Mouse (Mus musculus) midbrain, embryonic 16.5 days (tissue): ENCODE measurements around the gene Asap2. TPM values are rescaled to one million over a fixed set of nuclear protein-coding genes. Genes with fewer than 3 reads are reported as not detected.
"Not testable (repeated sequence)": the region's sequence is repeated elsewhere in the genome, so short reads cannot be mapped to it uniquely, and the experiment has no call there.

Experiments used
- ATAC-seq: fragments of 200-750 bp; cut with Nextera tagmentation; 2 replicates; pipeline ENCODE4 v1.8.0; 2017; ENCODE audit warnings: moderate TSS enrichment
- H3K27ac ChIP-seq: fragments of 300-500 bp; sonication (generic); 2 replicates; pipeline ENCODE4 v1.5.1; 2014; ENCODE audit warnings: mild to moderate bottlenecking, low read length, mixed read lengths
- H3K27me3 ChIP-seq: fragments of 300-500 bp; sonication (generic); 2 replicates; pipeline ENCODE4 v1.6.1; 2014; ENCODE audit warnings: low read depth, low read length, mixed read lengths; ENCODE audit not compliant: control insufficient read depth, insufficient read depth
- H3K36me3 ChIP-seq: fragments of 300-500 bp; sonication (generic); 2 replicates; pipeline ENCODE4 v1.6.1; 2014; ENCODE audit warnings: mild to moderate bottlenecking, low read length, moderate library complexity, mixed read lengths; ENCODE audit not compliant: control insufficient read depth, insufficient read depth
- H3K4me1 ChIP-seq: fragments of 300-500 bp; sonication (generic); 2 replicates; pipeline ENCODE4 v1.6.1; 2014; ENCODE audit warnings: mild to moderate bottlenecking, low read length, mixed read lengths; ENCODE audit not compliant: control insufficient read depth, insufficient read depth
- H3K4me2 ChIP-seq: fragments of 300-500 bp; sonication (generic); 2 replicates; pipeline ENCODE4 v1.6.1; 2014; ENCODE audit warnings: mild to moderate bottlenecking, low read length, mixed read lengths
- H3K4me3 ChIP-seq: fragments of 300-500 bp; sonication (generic); 2 replicates; pipeline ENCODE4 v1.5.1; 2014; ENCODE audit warnings: low read depth, mild to moderate bottlenecking, low read length, moderate library complexity, mixed read lengths
- H3K9ac ChIP-seq: fragments of 300-500 bp; sonication (generic); 2 replicates; pipeline ENCODE4 v1.6.1; 2014; ENCODE audit warnings: low read depth, low read length, mixed read lengths
- H3K9me3 ChIP-seq: fragments of 300-500 bp; sonication (generic); replicated peaks from 2 replicates; pipeline ENCODE4 v1.6.1; 2014; ENCODE audit warnings: mild to moderate bottlenecking, low read length, mixed read lengths; ENCODE audit not compliant: control insufficient read depth, poor library complexity, severe bottlenecking
- WGBS: fragments of 180-500 bp; shearing (Covaris S2); extraction: QIAGEN DNeasy Blood & Tissue Kit; methylation state at CpG from one replicate; pipeline ENCODE4 v1.1.7; 2014; 5-methylcytosine and 5-hydroxymethylcytosine counted together
- polyA plus RNA-seq: library from polyadenylated mRNA; unstranded; fragments of >200 nt; fragmentation: Nextera tagmentation; extraction: Ambion mirVana; gene quantifications from 2 replicates; pipeline ENCODE4 v1.2.1, GENCODE M21; 2015

The Asap2 gene
- polyA plus RNA-seq, 1 experiment from 2014 or later: 10.2 TPM

- Histone ChIP-seq H3K27ac (peak overlapping the region; percentile 86), H3K9ac (peak overlapping the region; percentile 79), H3K4me2 (peak overlapping the region; percentile 68), H3K4me3 (peak overlapping the region; percentile 55)
- not testable (repeated sequence) for H3K4me1 ChIP-seq, H3K9me3 ChIP-seq, H3K36me3 ChIP-seq, H3K27me3 ChIP-seq
- 4% methylated on average over 8 of the region's 8 CpGs for WGBS
- peak; percentile 83 for ATAC-seq
Observed at GRCm38 (mm10) chr12:21111116-21111475, 120.8 kb downstream of the Asap2 start.

GRCm38 (mm10) chr12:21111476-21112452 lies 121.5 kb downstream of the Asap2 start:
- peak overlapping the region; percentile 86 for H3K27ac ChIP-seq

DNA sequence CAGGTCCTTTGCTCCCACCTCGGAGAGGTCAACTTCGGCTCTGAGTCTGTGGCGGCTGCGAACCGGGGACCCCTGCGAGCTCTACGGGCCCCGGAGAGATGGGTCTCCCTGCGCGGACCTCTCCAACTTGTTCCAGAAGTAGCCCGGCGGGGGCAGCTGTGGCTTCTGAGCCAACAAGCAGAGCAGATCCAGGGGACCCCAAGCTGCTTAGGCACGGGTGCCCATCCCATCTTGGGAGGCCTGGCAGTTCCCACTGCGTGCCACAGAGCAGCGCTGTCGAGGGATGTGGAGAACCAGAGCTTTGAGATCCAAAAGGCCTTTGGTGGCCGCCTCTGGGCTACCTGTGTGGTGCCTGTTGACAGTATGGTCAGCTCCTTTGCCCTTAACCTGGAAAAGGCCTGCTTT lies 122.2 kb downstream of the Asap2 start:
- Histone ChIP-seq H3K36me3 (no peaks in the 10 kb centered on the region), H3K9ac (peak overlapping the region; percentile 79), H3K4me3 (peak overlapping the region; percentile 55), H3K4me1 (peaks cover 5% of the 10 kb centered on the region; the same call in 1 of the 2 replicates), H3K9me3 (no peaks in the 10 kb centered on the region), H3K27ac (peak overlapping the region; percentile 86), H3K4me2 (peak overlapping the region; percentile 68), H3K27me3 (no peaks in the 10 kb centered on the region)
- under 1% methylated on average over 17 of the region's 17 CpGs for WGBS
- peak; percentile 59 for ATAC-seq

More at GRCm38 (mm10) chr12:21111476-21112452, 121.5 kb downstream of the Asap2 start:
- Histone ChIP-seq H3K4me1 (peaks cover 5% of the 10 kb centered on the region; the same call in 1 of the 2 replicates), H3K27me3 (no peaks in the 10 kb centered on the region), H3K9ac (peak overlapping the region; percentile 79), H3K4me3 (peak overlapping the region; percentile 55), H3K4me2 (peak overlapping the region; percentile 68), H3K9me3 (no peaks in the 10 kb centered on the region), H3K36me3 (no peaks in the 10 kb centered on the region)
- WGBS: under 1% methylated on average over 79 of the region's 118 CpGs
- peak; percentile 99 for ATAC-seq

GRCm38 (mm10) chr12:21119446-21119845 lies 129.2 kb downstream of the Asap2 start:
- H3K4me1 ChIP-seq: peaks cover 4% of the 10 kb centered on the region; the same call in 1 of the 2 replicates
- no peaks in the 10 kb centered on the region for H3K27me3 ChIP-seq
- no peak overlapping the region for H3K9ac ChIP-seq
- H3K9me3 ChIP-seq: no peaks in the 10 kb centered on the region
- no peak; the same call in 1 of the 2 replicates for ATAC-seq
- H3K36me3 ChIP-seq: no peaks in the 10 kb centered on the region
- WGBS: 80% methylated on average over 3 of the region's 3 CpGs
- H3K4me3 ChIP-seq: no peak overlapping the region
- H3K4me2 ChIP-seq: no peak overlapping the region
- no peak overlapping the region for H3K27ac ChIP-seq

DNA sequence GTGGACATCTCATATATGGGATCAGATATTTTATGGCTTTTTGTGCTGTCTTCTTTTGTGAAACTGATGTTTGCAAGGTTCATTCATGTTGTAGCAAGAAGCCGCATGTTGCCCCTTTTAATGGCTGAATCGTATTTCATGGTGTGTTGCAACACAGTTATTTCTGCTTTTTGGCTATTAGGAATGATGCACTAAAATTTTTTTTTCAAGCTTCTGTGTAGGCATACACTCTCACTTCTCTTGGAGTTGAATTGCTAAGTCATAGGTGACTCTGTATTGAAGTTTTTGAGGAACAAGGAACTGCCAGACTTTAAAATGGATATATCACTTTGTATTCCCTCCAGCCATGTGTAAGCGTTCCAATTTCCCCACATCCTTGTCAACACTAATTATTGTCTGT lies 132.6 kb downstream of the Asap2 start:
- Histone ChIP-seq H3K4me3 (no peak overlapping the region), H3K4me2 (no peak overlapping the region), H3K27me3 (no peaks in the 10 kb centered on the region), H3K9ac (no peak overlapping the region), H3K27ac (no peak overlapping the region), H3K4me1 (peaks cover 16% of the 10 kb centered on the region), H3K36me3 (no peaks in the 10 kb centered on the region), H3K9me3 (no peaks in the 10 kb centered on the region)
- WGBS: 78% methylated on average over 3 of the region's 3 CpGs
- ATAC-seq: no peak

DNA sequence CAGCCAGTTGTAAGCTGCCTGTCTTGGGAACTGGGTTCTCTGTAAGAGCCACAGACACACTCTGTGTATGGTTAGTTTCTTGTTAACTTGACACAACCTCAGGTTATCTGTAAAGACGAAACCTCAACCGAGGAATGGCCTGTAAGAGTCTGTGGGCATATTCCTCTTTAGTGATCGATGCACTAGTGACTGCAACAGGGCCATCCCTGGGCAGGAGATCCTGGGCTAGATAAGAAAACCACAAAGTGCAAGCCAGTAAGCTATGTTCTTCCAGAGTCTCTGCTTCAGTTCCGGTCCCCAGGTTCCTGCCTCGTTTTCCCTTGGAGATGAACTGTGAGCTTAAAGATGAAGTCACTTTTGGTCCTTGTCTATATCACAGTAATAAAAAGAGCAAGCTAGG lies 133.4 kb downstream of the Asap2 start:
- no peak for ATAC-seq
- WGBS: 90% methylated on average over 5 of the region's 5 CpGs
- no peak overlapping the region for H3K4me3 ChIP-seq

GRCm38 (mm10) chr12:21125675-21126470 lies 135.6 kb downstream of the Asap2 start:
- 59% methylated on average over 10 of the region's 10 CpGs for WGBS
- Histone ChIP-seq H3K4me2 (no peak overlapping the region; the same call in 1 of the 2 replicates), H3K9ac (peak overlapping the region; percentile 46; the same call in 1 of the 2 replicates)

More for the DNA sequence above, 133.4 kb downstream of the Asap2 start:
- Histone ChIP-seq H3K4me2 (no peak overlapping the region), H3K9ac (no peak overlapping the region), H3K27ac (no peak overlapping the region), H3K9me3 (no peaks in the 10 kb centered on the region), H3K27me3 (no peaks in the 10 kb centered on the region), H3K4me1 (peaks cover 20% of the 10 kb centered on the region), H3K36me3 (no peaks in the 10 kb centered on the region)

DNA sequence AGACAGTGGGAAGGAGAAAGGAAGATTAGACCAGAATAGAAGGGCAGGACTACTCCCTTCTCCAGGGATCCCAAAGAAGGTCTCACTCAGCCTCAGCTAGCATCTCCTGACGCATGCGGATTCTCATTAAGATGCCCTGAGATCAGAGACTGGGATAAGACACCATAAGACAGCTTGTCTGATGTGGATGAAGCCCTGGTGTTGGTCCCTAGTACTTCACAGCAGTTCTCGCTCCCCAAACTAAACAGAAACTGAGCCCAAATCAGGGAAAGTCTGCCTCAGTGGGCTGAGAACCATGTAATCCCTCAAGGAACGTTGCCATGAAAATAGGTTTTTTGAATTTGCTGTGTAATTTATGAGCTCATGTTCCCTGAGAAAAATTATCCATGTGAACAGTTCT lies 136.3 kb downstream of the Asap2 start:
- H3K36me3 ChIP-seq: no peaks in the 10 kb centered on the region
- no peaks in the 10 kb centered on the region for H3K9me3 ChIP-seq
- H3K27ac ChIP-seq: peak overlapping the region; percentile 54; the same call in 1 of the 2 replicates
- WGBS: 69% methylated on average over 4 of the region's 4 CpGs
- peaks cover 34% of the 10 kb centered on the region for H3K4me1 ChIP-seq
- no peak overlapping the region for H3K4me2 ChIP-seq
- peak overlapping the region; percentile 46; the same call in 1 of the 2 replicates for H3K9ac ChIP-seq
- H3K27me3 ChIP-seq: no peaks in the 10 kb centered on the region
- no peak for ATAC-seq
- no peak overlapping the region for H3K4me3 ChIP-seq

More at GRCm38 (mm10) chr12:21125675-21126470, 135.6 kb downstream of the Asap2 start:
- Histone ChIP-seq H3K27me3 (no peaks in the 10 kb centered on the region), H3K4me1 (peaks cover 30% of the 10 kb centered on the region), H3K4me3 (no peak overlapping the region), H3K27ac (peak overlapping the region; percentile 54), H3K36me3 (no peaks in the 10 kb centered on the region), H3K9me3 (no peaks in the 10 kb centered on the region)
- 0 out of 2 replicates have a peak, but pooled peaks have one; percentile 36 for ATAC-seq
